Mouse (Mus musculus) heart, postnatal 14 days (tissue): ENCODE data around the gene Pkp1. TPM values are rescaled to one million over a fixed set of nuclear protein-coding genes. Genes with fewer than 3 reads are reported as not detected.
A peak's percentile ranks its signal among the peaks of the same experiment; 100 is the strongest.

Experiments
- DNase-seq, 2 experiments: peaks; one replicate each; pipeline ENCODE4 v3.0.0; 2021 to 2022
- intact Hi-C: fragments of 180-260 bp; cut with DNase I; formaldehyde crosslinking; loops from one replicate; pipeline ENCODE4 v1.15.1; 2025
- total RNA-seq, 2 experiments: library from RNA; stranded (reverse); gene quantifications; 2 replicates each; pipeline ENCODE4 v1.2.3; 2021

The Pkp1 gene
- total RNA-seq, 2 experiments from 2014 or later, result 0.51 TPM; not detected in 1

GRCm38 (mm10) chr1:135861091-135861490 lies 57.9 kb downstream of the Pkp1 start:
- no peak for DNase-seq
- intact Hi-C loops, result no loop called here

- intact Hi-C loops, result no loop called here
- peak in 1 of 2 experiments; percentile 15 for DNase-seq
These were observed 60.5 kb downstream of the Pkp1 start for GRCm38 (mm10) chr1:135858533-135858932.

GRCm38 (mm10) chr1:135857137-135857775 lies 61.8 kb downstream of the Pkp1 start:
- DNase-seq, result peak in 1 of 2 experiments; percentile 44
- intact Hi-C loops, result no loop called here

GRCm38 (mm10) chr1:135856070-135856469 lies 62.9 kb downstream of the Pkp1 start:
- no peak for DNase-seq
- intact Hi-C loops, result no loop called here

- DNase-seq, result no peak
- intact Hi-C loops, result no loop called here
These were observed 63.7 kb downstream of the Pkp1 start for GRCm38 (mm10) chr1:135855344-135855687.

GRCm38 (mm10) chr1:135854591-135855343 lies 64.2 kb downstream of the Pkp1 start:
- intact Hi-C loops, result no loop called here
- peak in 1 of 2 experiments; percentile 21 for DNase-seq

GRCm38 (mm10) chr1:135853200-135853599 lies 65.8 kb downstream of the Pkp1 start:
- intact Hi-C loops, result no loop called here

GRCm38 (mm10) chr1:135852044-135852756 lies 66.8 kb downstream of the Pkp1 start:
- DNase-seq, result peak in 1 of 2 experiments; percentile 6
- intact Hi-C loops, result no loop called here

More at GRCm38 (mm10) chr1:135853200-135853599, 65.8 kb downstream of the Pkp1 start:
- no peak for DNase-seq

GRCm38 (mm10) chr1:135850722-135851512 lies 68.1 kb downstream of the Pkp1 start:
- peak in 1 of 2 experiments; percentile 73 for DNase-seq
- intact Hi-C loops, result no loop called here

GRCm38 (mm10) chr1:135847611-135848351 lies 71.2 kb downstream of the Pkp1 start:
- intact Hi-C loops, result no loop called here
- DNase-seq, result peak; percentile 56 to 73

- intact Hi-C loops, result no loop called here
These were observed 71.9 kb downstream of the Pkp1 start for GRCm38 (mm10) chr1:135847139-135847562.

GRCm38 (mm10) chr1:135846632-135847031 lies 72.4 kb downstream of the Pkp1 start:
- DNase-seq, result peak in 1 of 2 experiments; percentile 10
- intact Hi-C loops, result no loop called here

More at GRCm38 (mm10) chr1:135847139-135847562, 71.9 kb downstream of the Pkp1 start:
- DNase-seq, result peak in 1 of 2 experiments; percentile 66

- intact Hi-C loops, result no loop called here
- DNase-seq, result peak in 1 of 2 experiments; percentile 51
These were observed 74.5 kb downstream of the Pkp1 start for GRCm38 (mm10) chr1:135844481-135844880.

GRCm38 (mm10) chr1:135843519-135844262 lies 75.3 kb downstream of the Pkp1 start:
- DNase-seq, result peak in 1 of 2 experiments; percentile 15
- intact Hi-C loops, result no loop called here

- intact Hi-C loops, result no loop called here
- peak in 1 of 2 experiments; percentile 32 for DNase-seq
These were observed 78.2 kb downstream of the Pkp1 start for GRCm38 (mm10) chr1:135840675-135841395.

GRCm38 (mm10) chr1:135839065-135839464 lies 79.9 kb downstream of the Pkp1 start:
- peak in 1 of 2 experiments; percentile 9 for DNase-seq
- intact Hi-C loops, result no loop called here

- intact Hi-C loops, result no loop called here
- DNase-seq, result no peak
These were observed 80.4 kb downstream of the Pkp1 start for GRCm38 (mm10) chr1:135838626-135839025.
